Mouse (Mus musculus) right cerebral cortex, postnatal 4 days (tissue): ENCODE measurements around the gene Syt13.

ENCODE experiments used
- DNase-seq: peaks from one replicate; pipeline ENCODE4 v3.0.0-alpha.2; 2022

Syt13 gene

DNA sequence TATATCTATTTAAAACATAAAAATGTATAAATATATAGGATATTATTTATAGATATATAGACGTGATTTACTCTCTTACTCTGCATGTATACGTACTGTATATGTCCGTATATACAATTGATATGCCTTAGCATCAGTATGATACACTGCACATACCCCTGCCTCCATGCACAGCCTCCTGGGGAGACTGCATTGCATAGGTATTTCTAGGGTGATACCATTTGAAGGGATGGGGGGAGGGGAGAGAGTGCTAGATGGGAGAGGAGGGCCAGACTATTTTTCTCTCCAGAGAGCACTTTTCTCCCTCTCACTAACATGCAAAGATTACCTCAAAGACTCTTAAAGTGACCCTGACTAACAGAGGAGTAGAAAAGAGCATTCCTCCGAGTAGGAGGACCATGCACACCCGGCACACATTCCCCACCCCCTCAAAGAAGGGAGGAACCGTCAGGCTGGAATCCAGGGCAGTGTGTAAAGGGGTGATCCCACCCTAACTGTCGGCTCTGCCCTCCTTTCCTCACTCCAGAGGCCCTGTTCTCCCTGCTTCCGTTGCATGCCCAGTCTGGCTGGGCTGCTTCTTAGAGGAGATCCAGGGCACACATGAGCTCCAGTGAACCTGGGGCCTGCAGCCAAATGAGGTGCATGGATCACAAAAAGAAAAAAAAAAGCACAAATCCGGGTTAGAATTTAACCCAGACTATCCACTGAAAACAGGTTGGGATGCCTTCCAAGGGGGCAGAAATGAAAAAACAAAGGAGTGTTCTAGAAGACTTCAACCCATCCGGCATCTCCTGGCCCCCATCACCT is 52.3 kb downstream of the Syt13 start:
- DNase-seq: no peak

DNA sequence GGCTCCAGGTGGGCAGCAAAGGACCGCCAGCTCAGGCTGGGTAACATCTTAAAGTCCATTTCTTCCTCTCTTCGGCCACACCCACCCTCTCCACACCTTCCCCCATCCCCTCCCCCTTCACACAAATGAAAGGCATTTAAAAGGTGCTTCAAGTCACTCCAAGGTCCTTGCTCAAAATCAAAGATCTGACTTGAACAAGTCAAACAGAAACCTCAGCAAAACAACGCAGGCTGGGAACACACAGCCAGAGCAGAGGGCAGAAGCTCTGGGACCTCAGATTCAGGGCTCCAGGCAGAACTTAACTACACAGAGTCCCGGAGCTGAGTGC is 52.9 kb downstream of the Syt13 start:
- DNase-seq: no peak

DNA sequence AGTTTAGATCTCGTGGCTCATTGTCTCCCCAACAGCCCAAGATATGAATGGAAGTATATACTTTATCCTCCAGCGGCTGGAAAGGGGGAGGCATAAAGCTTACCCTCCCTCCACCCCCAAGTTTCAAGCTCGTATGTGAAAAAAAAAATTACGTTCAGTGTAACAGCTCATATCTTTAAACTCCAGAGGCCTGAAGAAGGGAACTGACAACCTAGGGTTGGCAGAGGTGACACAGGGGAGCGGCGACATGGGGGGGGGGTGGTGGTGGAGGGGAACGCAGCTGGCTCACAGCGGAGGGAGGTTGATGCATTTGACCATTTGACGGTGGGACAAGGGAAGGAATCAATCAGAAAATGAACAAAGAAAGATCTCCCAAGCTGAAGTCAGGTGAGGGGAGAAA is 56.2 kb downstream of the Syt13 start:
- no peak for DNase-seq

DNA sequence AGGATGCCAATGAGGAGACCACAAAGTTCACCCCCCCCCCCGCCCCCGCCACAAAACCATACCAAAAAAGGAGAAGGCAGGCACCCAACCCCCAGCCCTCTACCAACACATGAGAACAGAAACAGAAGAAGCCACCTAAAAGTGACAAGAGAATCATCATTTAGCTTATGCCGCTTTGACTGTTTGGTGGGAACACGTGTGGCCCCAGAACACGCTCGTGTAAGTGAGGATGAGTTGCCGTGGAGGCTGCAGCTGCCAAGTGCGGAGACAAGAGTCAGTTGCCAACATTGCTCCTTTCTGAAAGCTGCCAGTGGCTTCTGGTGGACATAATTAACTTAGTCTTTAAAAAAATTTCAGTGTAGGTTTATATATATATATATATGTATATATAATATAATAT is 56.6 kb downstream of the Syt13 start:
- DNase-seq: no peak

DNA sequence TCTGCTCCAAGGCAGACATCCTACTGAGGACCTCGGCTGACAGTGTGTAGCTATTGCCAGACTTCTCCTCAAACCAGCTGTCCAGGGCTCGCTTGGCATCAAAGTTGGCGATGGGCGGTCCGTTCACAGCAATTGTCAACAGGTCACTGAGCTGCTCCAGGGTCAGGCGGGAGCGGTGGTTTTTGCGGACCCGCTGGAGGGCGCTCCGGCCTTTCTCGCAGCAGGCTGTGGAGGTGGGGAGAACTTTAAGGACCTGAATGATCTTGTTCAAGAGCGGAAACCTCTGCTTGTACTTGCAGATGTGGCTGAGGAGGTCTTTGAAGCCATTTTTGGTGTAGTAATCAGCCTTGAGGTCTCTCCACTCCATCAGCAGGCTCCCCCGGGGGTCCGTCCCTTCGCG is 57.2 kb downstream of the Syt13 start:
- DNase-seq: no peak

DNA sequence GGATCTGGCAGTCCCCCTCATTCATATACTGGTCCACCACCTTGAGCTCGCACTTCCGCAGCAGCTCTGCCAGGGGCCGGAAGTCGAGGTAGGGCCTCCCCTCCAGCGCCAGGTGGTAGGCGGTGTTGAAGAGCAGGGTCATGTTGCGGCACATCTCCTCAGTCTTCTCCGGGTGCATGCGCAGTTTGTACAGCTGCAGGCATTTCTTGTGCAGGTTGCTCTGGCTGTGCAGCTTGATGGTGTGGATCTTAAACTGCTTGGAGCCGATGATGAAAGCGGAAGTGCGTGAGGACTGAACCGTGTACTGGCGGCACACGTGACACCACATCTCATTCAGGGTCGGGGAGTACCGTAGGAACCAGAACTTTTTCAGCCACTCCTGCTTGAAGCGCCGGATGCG is 58.7 kb downstream of the Syt13 start:
- DNase-seq: no peak

DNA sequence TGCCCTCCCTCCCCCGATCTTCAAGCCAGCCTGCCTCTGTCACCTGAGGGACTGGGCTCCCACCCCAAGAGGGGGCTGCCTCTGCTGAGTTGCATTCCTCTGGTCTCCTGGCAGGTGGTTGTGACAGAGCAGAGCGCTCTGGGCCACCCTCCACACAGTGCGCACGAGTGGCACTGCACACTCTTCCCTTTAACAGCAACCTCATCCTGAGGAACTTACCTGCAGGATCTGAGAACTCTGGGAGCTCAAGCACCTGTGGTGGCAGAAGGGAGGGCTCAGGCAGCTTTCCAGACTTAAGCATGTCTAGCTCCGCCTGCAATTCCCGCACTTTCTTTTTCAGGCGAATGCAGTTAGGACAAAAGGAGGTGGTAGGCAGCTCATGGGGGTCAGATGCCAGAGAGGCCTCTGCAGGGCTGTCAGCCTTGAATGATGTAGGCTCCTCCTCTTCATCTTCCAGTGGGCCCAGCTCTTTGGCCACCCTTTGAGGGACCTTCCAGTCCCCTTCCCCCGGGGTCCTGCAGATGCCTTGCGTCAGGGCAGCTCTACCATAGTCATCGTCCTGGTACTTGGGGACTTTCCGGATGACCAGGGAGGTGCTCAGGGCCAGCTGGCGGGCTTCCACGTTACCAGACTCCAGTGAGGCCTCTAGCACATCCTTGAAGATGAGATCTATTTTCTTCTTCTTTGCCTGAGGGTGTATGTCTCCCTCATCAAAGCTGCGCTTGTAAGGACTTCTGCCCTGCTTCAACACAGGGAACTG is 60.3 kb downstream of the Syt13 start:
- no peak for DNase-seq

DNA sequence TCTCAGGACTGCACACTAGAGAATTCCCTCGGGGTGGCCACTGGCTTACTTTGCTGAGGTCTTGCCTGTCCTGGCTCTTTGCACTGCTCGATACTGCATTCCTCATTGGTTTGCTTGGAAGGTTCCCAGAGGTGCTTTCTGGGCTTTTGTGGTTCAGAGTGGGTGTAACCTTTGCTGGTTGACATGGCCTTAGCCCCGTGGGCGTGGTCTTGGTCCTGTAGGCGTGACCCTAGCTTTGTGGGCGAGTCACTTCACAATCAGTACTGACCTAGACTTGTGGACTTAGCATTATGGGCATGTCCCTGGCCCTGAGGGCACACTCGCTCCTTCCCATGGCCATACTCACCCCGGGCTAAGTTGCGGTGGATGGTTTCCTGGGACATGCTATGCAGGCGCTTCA is 65.3 kb downstream of the Syt13 start:
- no peak for DNase-seq

DNA sequence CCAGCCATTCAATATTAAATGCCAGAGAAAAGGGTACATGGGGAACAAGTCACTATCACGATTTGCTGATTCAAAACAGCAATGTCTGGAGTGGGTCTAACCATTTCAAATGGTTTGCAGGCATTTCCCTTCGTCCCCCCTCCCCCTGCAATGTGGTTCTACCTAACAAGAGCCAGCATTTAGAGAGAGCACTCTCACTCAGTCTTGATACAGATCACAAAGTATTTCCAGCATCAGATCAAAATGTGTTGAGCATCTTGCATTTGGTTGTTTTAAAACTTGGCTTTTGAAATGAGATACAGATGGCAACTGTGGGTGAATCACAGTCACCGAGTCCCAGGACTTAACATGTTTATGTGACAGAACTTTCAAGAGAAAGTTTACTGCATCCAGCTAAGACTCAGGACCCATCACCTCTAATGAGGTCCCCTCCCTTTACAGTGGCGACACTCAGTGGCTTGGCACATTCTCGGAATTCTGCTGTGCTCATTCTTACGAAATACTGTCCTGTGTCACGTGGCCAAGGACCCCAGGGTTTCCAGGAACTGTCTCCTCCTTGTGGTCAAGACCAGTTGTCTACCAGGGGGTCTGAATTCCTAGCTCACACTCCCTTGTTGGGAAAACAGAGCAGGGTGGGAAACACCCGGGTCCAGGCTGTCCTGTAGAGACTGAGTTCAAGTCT is 67.8 kb downstream of the Syt13 start:
- DNase-seq: no peak

DNA sequence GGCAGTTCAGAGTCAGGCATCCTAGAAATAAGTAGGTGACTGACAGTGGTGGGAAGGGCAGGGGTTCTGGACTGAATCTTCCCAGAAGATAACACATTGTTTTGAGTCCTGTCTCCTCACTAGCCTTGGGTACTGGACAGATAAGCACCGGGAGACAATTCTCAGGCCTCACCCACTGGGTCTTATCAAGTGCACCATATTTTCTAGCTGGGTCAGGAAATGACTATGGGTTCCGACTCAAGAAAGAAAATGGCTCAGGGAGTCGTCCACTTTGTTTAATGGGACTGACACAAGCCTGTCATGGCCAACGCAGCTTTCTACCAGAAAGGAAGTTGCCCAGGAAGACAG is 68.3 kb downstream of the Syt13 start:
- DNase-seq: no peak

DNA sequence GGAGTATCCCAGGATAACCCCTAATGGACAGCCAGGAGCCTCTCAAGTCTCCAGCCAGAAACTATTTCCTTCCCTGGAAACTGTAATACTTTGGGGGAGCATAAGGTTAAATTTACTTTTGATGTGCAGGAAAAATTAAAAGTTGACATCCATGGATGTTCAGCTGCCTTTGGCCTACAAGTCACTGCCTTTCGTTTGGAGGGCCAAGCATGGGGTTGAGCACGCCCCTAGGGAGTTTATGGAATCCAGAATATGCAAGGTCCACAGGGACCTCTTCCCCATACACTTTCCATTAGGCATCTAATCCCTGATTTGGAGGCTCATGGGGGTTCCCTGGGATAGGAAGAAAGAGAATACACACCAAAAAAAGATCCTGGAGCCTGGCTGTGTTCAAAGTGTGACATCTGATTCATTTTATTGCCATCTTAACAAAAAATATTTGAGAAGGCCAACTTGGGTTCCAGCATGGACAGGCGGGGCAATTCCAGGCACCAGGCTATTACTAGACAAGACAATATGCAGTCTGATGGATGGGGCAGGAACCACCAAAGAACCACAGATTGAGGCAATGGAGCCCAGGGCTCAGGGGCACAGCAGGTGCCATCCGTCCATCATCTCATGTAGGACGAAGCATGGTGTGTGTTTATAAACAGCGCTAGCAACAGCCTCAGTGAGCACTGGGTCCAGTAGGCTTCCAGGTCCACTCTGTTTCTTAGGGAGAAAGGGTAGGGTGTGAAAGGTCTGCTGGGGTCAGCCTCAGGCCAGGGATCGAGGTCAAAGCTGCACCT is 69.6 kb downstream of the Syt13 start:
- DNase-seq: no peak

DNA sequence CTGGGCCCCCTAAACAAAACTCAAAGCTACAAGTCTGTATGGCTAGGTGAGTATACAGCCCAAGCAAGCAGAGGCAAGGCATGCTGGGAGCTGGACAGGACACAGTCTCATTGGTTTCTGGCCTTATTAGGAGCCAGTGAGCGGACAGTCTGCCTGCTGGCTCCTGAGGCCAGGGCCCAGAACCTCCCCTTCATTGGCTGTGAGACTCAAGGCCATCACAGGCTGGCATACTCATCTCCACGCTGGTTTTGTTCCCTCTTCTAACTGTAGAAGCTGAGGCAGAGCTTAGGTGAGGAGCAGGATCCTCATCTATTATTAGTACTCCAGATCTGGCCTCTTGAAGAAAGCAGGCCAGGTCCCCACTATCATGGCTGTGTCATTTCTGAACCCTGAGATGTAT is 70.3 kb downstream of the Syt13 start:
- DNase-seq: no peak

DNA sequence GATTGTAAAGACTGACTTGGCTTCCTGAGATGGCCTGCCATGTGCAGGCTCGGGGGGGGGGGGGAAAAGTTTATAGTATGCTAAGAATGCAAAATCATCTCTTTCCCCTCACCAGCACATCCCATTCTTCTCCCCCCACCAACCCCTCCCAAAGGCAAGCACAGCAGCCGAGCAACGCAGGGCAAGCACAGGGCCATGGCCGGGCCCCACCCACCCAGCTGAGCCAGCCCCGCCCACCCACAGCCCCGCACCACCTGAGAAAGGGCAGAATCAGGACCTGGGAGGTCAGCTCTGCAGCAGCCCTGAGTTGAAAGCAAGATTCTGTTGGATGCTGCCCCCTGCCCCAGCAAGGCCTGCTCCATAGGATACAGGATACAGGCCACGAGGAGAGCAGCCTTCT is 70.7 kb downstream of the Syt13 start:
- DNase-seq: no peak

DNA sequence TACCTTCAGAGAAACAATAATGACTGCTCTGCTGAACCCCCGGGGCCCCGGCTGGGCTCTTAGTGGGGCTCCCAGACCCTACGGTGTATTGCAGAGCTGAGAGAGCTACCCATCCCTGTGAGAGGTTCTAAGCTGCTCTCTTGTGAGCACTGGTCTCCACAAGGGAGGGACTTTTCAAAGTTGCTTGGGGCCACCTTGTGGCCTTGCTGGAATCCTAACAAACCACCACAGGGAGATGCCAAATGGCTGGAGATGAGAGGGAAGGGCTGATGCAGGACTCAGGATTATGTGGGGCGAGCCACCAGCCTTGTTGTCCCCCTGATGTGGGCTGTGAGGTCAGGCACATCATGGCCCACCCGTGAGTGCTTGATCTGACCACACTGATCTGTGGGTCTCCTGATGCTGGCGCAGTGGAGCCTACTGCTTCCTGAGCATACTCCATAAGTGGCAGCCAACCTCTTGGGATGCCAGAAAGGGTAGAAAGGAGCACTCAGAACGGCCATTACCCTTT is 72.3 kb downstream of the Syt13 start:
- DNase-seq: no peak

DNA sequence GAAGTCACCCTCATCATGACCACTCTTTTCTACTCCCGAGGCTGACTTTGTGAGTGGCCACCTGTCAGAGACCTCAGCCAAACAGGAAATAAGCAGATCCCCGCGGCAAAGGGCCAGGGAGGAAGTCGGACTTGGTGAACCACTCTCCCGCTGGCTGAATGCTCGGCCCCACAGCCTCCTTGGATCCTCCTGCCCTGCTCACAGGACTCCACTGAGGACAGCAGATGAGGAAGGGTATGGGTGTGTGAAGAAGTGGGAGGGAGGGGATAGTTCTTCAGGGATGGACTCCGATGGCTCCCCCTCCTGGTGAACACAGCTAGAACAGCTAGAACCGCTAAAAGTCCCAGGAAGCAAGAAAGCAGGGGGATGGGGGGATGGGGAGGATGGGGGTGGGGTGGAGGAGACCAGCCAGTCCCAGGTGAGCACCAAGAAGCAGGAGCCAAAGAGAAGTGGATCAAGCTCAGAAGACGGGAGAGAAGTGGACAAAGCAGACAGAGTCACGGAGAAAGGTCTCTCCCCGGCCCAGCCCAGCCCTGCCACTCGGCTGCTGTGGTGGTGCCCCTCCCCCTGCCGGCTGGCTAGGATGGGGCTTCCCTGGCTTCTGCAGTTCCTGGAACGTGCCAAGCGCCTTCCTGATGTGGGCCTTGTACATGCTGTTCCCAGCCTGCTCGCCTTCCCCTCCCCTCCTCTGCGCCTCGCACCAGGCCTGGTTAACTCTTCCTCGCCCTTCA is 73.2 kb downstream of the Syt13 start:
- DNase-seq: peak; percentile 58

DNA sequence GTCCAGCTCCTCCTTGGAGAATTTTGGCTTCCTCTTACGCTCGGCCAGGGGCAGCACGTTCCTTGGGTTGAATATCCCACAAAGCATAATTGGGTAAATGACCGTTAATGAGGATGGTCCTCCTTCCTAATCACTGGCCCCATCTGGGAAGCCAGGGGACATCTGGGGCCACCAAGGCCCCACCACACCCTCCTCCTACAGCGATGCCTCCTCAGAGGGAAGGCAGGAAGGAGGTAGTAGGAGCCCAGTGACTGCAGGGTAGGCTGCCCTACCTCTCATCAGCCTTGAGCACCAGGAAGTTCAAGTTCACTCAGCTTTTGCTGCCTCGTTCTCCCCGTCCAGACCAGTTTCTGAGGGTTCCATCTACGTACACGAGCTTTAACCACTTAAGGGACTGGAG is 74.7 kb downstream of the Syt13 start:
- no peak for DNase-seq

DNA sequence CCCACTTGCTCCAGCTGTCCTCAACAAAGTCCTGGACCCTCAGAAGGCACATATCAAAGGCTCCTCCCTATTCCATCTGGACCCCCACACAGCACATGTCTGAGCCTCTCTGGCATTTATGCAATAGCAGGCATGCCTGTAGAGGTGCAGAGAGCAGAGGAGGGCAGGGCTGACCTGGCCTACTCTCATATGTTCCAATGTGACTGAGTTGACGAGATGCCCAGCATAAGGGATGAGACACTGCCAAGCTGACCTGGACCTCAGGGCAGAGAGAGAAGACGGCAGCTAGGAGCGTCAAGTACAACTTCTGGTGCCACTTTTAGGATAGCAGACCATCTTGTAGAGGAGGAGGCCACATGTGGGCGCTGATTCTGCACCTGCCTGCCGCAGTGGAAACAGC is 77.1 kb downstream of the Syt13 start:
- no peak for DNase-seq

DNA sequence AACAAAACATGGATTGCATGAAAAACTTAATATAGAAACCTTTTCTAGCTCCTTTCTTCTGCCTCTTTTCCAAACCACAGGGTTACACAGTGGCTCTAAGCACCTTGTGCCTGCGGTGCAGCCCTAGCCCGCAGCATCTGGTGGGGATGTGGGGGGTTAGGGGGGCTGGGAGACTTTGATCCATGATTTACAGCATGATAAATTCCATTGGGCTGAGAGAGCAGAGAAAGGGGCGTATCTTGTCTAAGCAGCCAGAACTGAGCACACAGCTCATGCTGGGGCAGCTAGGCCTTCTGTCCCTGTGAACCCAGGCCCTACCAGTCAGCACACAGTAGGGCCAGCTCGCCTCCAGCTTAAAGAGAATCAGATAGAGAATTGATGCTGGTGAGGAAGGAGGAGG is 90.1 kb downstream of the Syt13 start:
- no peak for DNase-seq
